Mouse (Mus musculus) R1 (cell line): Measurements from ENCODE around the gene Fhad1.
"Not testable (repeated sequence)": the region's sequence is repeated elsewhere in the genome, so short reads cannot be mapped to it uniquely, and the experiment has no call there.

Source experiments
- DNase-seq: peaks from one replicate; pipeline ENCODE4 v3.0.0-alpha.2; 2018; ENCODE audit warnings: low read depth, low spot score

Fhad1 gene

DNA sequence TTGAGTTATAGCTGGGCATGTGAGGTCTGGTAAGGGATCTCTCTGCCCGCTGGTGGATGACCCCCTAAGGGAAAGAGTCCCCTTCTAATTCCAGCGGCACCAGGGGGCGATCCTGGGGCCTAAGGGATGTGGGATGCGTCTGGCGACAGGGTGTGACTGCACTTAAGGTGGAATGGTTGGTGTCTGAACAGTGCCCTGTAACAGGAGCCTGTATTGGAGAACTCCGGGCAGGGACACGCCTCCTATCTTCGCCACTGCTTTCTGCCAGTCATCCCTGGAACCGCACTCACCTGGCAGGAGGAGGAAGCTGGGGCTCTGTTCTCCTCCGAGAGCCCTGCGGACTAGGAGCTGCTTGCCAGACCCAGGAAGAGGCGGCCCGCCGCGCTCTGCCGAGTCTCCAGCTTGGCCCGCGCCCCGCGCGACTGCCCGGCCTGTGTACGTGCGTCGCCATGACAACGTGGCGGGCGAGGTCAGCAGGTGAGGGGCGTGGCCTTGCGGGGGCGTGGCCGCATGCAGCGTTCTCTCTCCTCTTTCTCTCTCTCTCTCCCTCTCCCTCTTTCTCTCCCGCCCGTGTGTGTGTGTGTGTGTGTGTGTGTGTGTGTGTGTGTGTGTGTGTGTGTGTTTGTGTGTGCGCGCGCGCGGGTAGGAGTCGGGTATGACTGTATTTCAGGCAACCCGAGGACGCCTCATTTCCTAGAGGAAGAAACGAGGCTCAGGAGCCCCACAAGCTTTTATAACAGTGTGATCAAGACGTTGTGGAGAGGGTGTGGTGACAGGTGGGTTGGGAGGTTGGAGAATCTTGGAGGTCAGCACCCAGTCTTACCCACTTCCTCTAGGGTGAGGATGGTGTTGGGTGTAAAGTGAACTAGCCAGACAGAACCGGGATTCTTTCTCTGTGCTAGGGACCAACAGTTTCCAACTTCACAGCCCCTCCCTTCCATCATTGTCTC is at the start of gene Fhad1:
Fhad1 (minus strand) TSS at position 424 of the 950 bp plus-strand sequence.
- DNase-seq, result peak; percentile 87

GRCm38 (mm10) chr4:142063057-142063534 is 48.2 kb upstream of the Fhad1 start:
- DNase-seq, result no peak

- DNase-seq, result peak; percentile 31
Measured at GRCm38 (mm10) chr4:142061485-142062240, 46.8 kb upstream of the Fhad1 start.

DNA sequence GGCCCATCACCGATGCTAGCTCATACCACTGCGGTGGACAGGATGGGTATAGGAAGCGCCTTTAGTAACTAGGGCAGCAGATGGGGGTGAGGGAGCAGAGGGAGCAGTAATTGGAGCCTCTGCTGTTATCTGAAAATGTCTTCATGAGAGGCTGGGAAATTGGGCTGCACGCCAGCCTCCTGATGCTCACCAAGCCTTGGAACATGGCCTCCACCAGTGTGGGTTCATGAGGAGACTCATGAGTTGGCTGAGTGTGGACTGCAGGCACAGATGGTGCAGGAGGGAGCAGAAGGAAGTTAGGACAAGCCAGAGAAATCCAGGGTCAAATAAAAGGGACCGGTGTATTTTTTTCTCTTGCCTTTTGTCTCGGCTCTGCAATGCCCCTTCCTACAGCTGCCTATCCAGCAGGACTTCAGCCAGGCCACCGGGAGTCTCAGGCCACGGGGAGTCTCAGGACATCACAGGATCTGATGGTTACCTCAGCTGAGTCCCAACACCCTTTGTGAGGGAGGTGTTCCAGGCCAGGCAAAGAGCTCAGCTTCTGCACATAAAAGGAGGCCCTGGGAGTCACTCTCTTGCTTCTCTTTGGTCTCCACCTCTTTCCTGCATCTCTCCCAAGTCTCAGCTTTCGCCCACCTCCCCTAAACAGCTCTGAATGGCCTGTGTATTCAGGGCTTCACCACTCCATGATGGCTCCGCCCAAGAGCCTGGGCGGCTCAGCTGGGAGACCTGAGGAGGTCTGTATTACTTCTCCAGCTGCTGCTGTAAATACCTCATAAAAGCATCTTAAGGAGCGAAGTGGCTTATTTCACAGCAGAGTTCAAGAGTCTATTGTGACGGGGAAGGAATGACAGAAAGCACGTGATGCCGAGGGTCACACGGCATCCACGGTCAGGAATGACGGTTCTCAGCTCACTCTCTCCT is 45.8 kb upstream of the Fhad1 start:
- peak; percentile 49 for DNase-seq

GRCm38 (mm10) chr4:142059841-142060193 is 44.9 kb upstream of the Fhad1 start:
- DNase-seq, result peak; percentile 44

DNA sequence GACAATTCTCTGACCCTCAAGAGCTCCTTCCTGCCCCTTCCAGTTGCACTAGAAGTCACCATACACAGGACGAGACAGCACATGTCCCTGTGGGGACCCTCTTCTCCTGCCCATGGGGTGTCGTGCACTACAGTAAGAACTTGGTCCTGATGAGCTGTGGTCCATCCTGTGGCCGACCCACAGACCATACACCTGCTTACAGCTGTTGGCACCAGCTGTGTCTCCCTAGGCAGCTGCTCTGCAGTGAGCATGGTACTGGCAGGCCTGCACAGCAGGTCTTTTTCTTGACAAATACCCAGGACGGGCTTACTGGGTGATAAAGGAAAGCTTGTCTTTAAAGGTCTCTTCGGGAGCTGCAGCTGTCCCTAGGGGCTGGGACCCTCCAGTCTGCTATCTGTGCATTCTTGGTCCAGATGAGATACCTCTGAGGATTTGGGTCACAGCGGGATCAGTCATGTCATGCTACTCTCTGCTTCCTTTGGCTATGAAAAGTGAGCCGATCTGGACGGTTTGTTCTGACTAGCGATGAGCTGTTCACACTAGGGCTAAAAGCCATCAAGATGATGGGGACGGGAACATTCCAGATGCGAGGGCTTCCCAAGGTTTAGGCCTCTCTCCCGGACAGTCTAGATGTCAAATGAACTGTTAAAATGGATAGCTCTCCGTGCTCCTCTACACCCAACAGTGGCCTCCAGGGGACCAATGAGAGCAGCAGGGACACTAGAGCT is 44.4 kb upstream of the Fhad1 start:
- no peak for DNase-seq

DNA sequence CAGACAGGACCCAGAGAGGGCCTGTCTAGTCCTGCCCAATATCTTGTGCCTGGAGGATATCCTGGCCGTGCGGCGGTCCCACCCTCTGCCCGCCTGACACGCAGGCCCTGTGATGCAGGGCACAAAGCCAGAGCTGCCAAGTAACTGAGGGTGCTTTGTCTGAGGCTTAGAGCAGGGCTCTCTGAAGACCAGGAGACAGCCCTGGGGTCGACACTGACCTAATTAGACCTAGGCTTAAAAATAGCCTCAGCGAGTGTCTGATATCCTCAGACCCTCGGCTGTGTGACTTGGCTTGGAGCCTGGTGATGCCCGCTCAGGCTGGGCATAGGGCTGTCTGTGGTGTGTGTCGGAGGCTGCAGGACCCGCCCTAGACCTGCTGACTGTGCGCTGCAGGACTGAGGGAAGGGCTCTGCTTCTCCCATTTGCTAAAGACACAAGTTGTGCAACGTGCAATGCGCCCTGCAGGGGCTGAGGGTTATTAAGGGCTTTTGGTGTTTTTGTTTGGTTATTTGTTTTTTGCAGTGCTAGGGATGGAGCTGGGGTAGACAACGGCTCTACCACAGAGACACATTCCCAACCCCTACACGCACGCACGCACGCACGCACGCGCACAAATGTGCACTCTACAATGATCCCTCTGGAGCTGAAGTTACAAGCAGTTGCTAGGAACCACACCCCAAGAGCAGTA is 42.8 kb upstream of the Fhad1 start:
- DNase-seq, result peak; percentile 55

GRCm38 (mm10) chr4:142055600-142055999 is 40.7 kb upstream of the Fhad1 start:
- peak; percentile 43 for DNase-seq

DNA sequence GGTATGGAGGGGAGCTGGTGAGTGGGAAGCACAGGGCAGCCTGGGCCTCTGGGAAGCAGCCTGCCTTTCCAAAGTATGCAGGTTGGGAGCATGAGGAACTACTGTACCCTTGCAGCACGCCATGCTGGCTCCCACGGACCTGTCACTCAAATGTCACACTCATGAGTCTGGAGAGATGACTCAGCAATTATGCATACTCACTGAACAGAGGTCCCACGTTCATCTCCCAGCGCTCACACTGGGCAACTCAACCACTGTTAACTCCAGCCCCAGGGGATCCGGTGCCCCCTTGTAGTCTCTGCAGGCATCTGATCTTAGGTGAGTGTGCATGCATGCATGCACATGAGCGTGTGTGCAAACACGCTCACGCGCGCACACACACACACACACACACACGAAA is 39.7 kb upstream of the Fhad1 start:
- DNase-seq, result peak; percentile 69

DNA sequence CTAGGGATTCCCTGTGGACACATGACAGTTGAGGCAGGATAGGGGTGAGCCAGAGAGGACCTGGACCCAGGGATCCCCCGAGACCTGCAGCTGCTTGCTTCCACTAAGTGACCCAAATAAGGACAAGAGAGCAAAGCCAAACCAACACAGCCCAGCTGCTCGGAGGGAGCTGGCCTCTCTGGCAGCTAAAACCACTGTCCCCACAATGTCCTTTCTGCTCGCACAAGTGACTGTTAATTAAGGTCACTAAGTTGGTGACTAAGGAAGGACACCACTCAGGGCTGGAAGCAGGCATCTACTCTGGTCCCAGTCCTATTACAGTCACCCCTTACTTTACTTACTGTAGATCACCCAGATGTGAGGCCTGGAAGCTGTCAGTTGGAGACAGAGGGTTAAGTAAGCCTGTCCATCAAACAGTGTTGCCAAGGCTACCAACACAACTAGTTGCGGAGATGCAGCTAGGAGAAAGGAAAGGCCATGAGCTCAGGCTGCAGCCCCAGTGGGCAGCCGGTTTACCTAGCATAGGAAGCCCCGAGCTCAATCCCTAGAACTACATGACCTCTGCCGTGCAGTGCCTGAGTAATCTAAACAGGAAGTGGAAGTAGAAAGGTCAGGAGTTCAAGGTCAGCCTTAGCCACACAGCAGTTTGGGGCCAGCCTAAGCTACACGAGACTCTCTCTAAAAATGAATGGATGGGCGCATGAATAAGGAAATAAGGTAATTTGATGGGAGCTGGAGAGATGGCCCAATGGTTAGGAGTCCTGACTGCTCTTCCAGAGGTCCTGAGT is 39.0 kb upstream of the Fhad1 start:
- peak; percentile 85 for DNase-seq

DNA sequence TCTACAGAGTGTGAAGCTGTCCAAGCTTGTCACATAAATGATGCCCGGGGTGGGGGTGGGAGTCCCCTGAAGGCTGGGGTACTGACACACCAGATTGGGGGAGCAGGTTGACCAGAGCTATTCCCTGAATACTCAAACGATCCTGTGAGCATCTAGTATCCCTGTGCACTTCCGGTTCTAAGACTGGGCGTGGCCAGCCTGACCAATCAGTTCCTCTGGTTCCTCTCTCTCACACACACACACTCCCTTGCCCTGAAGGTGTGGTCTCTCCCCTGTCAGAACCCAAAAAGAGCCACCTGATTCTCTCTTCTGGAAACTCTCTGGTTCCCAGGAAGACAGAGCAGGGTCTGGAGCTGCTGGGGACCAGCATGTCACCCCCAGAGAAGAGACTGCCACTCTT is 38.4 kb upstream of the Fhad1 start:
- DNase-seq, result peak; percentile 72

DNA sequence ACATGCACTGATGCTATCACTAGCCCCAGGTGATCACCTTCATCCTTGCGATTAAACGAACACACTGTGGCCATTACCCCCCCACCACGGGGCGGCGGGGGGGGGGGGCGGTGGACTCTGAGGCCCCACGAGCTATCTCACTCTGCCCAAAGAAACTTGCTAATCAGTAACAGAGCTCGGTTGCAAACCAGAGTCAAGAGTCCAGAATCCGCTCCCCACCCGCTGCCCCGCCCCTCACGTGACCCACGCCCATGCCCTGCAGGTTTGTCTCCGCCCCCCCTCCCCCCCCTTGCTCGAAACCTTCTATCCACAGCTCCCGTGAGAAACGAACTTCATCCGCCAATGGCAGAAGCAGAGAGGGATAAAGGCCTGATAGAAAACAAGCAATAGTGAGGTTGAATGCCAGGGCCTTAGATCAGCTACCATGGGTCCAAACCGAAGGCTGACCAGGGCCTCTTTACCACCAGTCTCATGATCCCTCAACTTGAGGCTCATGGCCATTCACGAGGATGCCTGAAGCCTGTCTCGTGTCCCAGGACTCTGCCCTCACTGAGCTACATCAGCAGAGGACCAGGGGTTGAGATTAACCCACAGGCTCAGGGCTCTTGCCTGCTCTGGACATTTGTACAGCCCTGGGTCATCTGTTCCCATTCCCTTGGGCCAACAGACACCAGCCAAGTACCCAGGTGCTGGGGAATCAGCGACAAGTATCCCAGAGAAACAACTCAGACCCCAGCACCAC is 37.7 kb upstream of the Fhad1 start:
- DNase-seq, result peak; percentile 59

DNA sequence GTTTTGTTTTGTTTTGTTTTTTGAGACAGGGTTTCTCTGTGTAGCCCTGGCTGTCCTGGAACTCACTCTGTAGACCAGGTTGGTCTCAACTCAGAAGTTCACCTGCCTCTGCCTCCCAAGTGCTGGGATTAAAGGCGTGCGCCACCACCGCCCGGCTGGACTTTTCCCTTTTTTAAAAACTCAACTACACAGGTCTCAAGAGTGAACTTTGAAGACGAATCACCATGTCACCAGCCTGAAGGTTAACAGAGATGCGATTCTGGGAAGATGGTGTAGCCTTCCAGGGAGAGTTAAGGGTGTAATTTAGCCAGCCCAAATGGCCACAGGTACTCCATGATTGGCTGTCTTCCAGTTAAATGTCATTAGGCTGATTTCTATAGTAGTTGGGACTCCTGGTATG is 37.0 kb upstream of the Fhad1 start:
- DNase-seq, result not testable (repeated sequence)

GRCm38 (mm10) chr4:142049963-142050362 is 35.1 kb upstream of the Fhad1 start:
- DNase-seq, result peak; percentile 54

DNA sequence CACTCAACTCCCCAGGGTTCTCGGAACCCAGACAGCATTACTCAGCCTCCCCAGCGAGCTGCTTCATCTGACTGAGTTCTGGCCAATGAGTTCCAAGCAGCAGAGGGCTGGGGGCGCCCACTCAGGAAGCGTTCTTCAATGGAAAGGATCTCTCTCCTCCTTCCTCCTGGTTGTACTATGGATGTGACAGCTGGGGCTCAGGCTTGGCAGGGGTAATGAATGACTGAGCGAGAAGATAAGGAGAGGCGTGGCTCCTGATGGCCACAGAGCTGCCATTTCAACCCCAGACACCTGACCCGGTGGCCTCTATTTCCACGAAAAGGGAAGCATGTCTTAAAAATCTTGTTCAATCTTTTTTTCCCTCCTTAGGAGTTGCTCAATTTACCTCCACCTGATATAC is 33.5 kb upstream of the Fhad1 start:
- DNase-seq, result no peak

- DNase-seq, result no peak
Measured at GRCm38 (mm10) chr4:142047005-142047404, 32.1 kb upstream of the Fhad1 start.

DNA sequence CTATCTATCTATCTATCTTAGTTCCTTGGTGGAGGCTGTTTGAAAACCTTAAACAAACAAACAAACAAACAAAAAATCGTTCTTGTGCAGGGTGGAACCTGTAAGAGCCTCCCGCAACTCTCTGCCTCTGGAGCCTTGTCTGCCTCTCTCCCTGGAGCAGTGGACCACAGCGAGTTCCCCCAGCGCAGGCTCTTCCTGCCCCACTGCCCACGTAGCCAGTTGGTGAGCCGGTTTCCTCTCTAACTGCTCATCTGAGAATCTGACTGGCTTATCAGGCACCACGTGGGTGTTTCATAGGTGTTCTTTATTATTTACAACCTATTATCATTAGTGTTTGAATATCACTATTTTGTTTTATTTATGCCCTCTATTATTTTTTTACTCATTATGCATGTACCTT is 31.6 kb upstream of the Fhad1 start:
- no peak for DNase-seq

DNA sequence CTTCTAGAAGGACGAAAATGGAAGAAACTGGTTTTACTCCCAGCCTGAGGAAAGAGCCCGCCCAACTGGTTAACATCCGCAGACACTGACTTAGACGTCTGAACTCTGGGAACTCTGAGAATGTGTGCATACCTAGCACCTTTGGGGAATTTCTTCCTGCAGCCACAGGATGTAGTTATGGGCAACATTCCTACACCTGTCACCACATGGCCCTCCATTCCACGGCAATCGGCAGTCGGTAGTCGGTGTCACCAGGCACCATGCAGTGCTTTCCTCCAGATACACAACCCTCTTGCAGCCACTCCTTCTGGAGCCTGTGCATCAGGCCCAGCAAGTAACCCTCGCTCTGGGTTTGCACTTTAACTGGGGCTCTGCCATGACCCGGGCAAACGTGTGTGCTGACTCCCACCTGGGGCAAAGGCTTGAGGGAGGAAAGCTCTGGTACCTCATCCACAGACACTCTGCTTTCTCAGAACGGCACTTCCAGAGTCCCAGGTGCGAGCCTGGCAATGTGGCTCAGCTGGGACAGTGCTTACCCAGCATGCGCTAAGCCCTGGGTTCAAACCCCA is 30.8 kb upstream of the Fhad1 start:
- DNase-seq, result peak; percentile 50
